Mouse (Mus musculus) layer of hippocampus, adult 2 months (tissue): ENCODE data around the gene Serpinh1. TPM values are rescaled to one million over a fixed set of nuclear protein-coding genes. Genes with fewer than 3 reads are reported as not detected.
"Not testable (repeated sequence)": the region's sequence is repeated elsewhere in the genome, so short reads cannot be mapped to it uniquely, and the experiment has no call there.

Experiments
- DNase-seq, 2 experiments: peaks; one replicate each; pipeline ENCODE4 v3.0.0; 2022; ENCODE audit warnings: low spot score in 2 of 2
- H3K27ac ChIP-seq: fragments of 200-600 bp; 2 replicates; pipeline ENCODE4 v1.8.1; 2022
- H3K4me3 ChIP-seq: fragments of 200-600 bp; 2 replicates; pipeline ENCODE4 v1.8.1; 2022; ENCODE audit warnings: mild to moderate bottlenecking
- CTCF ChIP-seq: fragments of 200-600 bp; conservative IDR thresholded peaks from 2 replicates; pipeline ENCODE4 v1.8.1; 2022; ENCODE audit warnings: antibody characterized with exemption, mild to moderate bottlenecking, moderate library complexity
- total RNA-seq, 2 experiments: library from RNA; stranded (reverse); gene quantifications; 2 replicates each; pipeline ENCODE4 v1.2.3; 2021

Serpinh1 gene
- total RNA-seq, 2 experiments from 2014 or later: 20.7 to 21.1 TPM

- no peak; the same call in 1 of the 2 replicates for TF ChIP-seq CTCF
- DNase-seq: no peak
- Histone ChIP-seq H3K27ac (peak overlapping the region; percentile 48), H3K4me3 (peak overlapping the region; percentile 59; the same call in 1 of the 2 replicates)
Observed at GRCm38 (mm10) chr7:99384101-99384611, 31.1 kb upstream of the Serpinh1 start.

DNA sequence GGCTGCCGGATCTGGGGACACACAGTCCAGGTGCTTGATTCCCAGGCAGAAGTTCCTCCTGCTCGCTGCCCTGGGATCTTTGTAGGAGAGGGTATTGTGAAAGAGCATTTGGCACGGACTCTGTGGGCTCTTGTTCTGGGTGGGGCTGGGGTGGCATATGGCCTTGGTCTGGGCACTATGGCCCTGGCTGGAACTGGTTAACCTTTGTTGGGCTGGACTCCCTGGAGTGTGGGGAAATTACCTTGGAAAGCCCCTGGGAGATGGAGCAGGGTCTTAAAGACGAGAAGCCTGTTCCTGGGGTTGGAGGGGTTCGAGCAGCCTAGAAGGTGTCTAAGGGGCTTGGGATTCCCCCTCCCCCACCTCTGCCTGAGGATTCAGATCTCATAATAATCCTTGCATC lies 30.2 kb upstream of the Serpinh1 start:
- Histone ChIP-seq H3K27ac (0 out of 2 replicates have a peak overlapping the region, but pooled peaks have one; percentile 48), H3K4me3 (peak overlapping the region; percentile 59)
- no peak for DNase-seq
- TF ChIP-seq CTCF: no peak

DNA sequence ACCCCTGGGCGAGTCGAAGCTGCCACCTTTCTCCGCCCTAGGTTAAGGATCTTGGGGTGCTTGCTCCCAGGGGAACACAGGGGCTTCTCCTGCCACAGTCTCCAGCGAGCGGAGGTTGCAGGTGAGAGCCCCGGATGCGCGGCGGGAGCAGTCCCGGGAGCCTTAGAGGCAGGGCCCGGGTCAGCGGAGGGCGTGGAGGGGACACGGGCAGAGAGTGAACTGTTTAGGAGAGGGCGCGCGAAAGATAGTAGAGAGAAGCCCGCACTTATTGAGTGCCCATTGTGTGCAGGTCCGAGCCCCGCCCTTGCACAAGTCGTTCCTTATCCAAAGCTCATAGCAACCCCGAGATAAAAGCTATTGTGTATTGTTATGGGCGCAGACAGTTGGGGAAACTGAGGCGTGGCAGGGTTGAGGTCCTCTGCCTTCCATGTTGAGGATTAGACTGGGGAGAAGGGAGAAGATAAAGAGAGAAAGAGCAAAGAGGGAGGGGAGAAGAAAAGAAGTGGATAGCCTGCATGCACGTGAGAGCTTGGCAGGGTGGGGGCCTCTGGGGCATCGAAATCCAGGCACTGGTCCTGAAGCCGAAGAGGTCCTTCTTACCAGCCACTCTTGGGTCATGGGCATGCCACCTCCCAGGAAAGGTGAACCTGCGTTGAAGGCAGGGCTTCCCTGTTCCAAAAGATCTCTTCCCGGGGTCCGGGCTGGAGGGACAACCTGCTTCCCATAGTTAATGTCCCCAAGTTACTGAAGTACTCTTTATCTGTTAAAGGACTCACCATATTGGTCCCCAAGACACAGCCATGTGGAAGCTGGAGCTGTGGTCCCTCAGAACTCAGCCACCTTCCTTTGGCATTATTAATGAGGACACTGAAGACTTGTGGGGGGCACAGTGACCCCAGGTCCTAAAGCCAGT lies 29.3 kb upstream of the Serpinh1 start:
- no peak for TF ChIP-seq CTCF
- DNase-seq: no peak
- Histone ChIP-seq H3K27ac (peak overlapping the region; percentile 92), H3K4me3 (peak overlapping the region; percentile 59)

- DNase-seq: peak; percentile 98 to 100
- peak within 1 kb of the TSS; percentile 92 for H3K27ac ChIP-seq
- no peak for TF ChIP-seq CTCF
- H3K4me3 ChIP-seq: peak within 1 kb of the TSS; percentile 59
Observed at GRCm38 (mm10) chr7:99381214-99382087, 28.4 kb upstream of the Serpinh1 start, which contains the start of gene Gdpd5. Gene Gdpd5, plus strand, starts transcription at chr7:99381414.

DNA sequence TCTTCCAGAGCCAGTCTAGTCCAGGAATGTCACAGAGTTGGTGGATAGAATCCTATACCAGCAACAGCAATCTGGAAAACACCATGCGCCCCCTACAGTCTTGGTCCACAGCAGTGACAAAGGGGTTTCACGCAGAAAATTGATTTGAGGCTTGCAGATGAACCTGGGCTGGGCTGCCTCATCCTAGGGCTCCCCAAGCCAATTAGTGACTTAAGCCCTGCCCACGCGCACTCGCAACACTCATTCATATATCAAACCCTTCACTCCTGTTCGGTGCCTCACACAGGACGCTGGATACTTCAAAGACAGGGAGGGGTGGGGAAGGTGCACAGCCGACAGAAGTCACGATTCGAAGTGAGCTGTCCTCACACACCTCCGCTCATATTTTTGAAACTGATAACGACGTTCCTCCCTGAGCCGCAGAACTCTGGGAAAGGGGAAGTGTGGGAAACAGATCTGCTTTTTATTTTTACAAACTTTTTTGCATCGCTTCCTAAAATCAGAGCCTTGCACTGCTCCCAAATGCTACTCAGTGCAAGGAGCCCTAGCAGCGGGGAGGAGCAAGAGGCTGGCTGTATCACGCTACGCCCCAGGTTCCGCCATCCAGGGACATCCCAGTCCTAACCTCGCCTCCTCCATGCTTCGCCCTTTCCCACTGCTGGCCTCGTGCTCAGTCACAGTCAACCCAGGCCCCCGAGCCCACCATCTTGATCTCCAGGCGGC lies 27.6 kb upstream of the Serpinh1 start:
- DNase-seq: no peak
- H3K27ac ChIP-seq: peak overlapping the region; percentile 92
- H3K4me3 ChIP-seq: peak overlapping the region; percentile 59
- TF ChIP-seq CTCF: peak; percentile 70

- H3K27ac ChIP-seq: no peak overlapping the region
- no peak overlapping the region for H3K4me3 ChIP-seq
- TF ChIP-seq CTCF: no peak
- no peak for DNase-seq
Observed at GRCm38 (mm10) chr7:99378870-99379269, 25.8 kb upstream of the Serpinh1 start.

GRCm38 (mm10) chr7:99375455-99375854 lies 22.4 kb upstream of the Serpinh1 start:
- DNase-seq: peak; percentile 67 to 87
- TF ChIP-seq CTCF: peak; percentile 96
- no peak overlapping the region for H3K27ac ChIP-seq
- H3K4me3 ChIP-seq: no peak overlapping the region

- DNase-seq, H3K27ac ChIP-seq, H3K4me3 ChIP-seq: not testable (repeated sequence)
- peak; percentile 66 for TF ChIP-seq CTCF
Observed at GRCm38 (mm10) chr7:99374325-99374724, 21.3 kb upstream of the Serpinh1 start.

- DNase-seq: no peak
- TF ChIP-seq CTCF: no peak
- H3K27ac ChIP-seq: no peak overlapping the region
- no peak overlapping the region for H3K4me3 ChIP-seq
Observed at GRCm38 (mm10) chr7:99366716-99367115, 13.7 kb upstream of the Serpinh1 start.

GRCm38 (mm10) chr7:99365069-99365468 lies 12.0 kb upstream of the Serpinh1 start:
- DNase-seq: peak; percentile 67 to 78
- TF ChIP-seq CTCF: peak; percentile 97
- no peak overlapping the region for H3K4me3 ChIP-seq
- H3K27ac ChIP-seq: no peak overlapping the region

GRCm38 (mm10) chr7:99362137-99362536 lies 9.1 kb upstream of the Serpinh1 start:
- Histone ChIP-seq H3K27ac (no peak overlapping the region), H3K4me3 (no peak overlapping the region)
- no peak for TF ChIP-seq CTCF
- no peak for DNase-seq

DNA sequence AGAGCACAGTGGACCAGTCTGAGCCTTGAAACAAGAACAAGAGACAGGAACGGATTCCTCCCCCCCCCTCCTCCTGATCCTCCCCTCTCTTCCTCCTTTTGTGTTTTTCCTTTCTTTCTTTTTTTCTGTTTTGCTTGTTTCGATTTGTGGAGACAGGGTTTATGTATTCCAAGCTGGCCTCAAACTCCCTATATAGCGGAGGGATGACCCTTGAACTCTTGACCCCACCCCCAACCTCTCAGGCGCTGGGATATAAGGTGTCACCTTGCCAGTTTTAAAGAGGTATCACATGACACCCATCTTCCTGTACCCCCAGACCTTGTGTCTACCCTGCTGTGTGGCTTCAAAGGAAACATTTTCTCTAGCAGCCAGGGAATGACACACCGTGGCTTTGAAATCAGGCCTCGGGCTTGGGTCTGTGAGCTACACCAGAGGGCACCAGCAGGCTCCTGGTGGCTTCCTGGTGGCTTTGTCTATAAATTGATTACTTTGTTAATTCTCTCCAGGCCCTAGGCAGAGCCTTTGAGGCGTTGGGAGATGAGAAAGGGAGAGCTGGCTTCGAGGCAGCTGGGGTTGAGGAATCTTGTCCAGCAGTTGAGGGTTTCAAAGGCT lies 7.9 kb upstream of the Serpinh1 start:
- Histone ChIP-seq H3K4me3 (no peak overlapping the region), H3K27ac (peak overlapping the region; percentile 40; the same call in 1 of the 2 replicates)
- DNase-seq: no peak
- no peak for TF ChIP-seq CTCF
